Mouse (Mus musculus) liver, embryonic 11.5 days (tissue): ENCODE data around the gene Hmcn2. TPM values are rescaled to one million over a fixed set of nuclear protein-coding genes. Genes with fewer than 3 reads are reported as not detected.

Experiments used
- ATAC-seq: fragments of 200-750 bp; cut with Nextera tagmentation; replicated peaks from 2 replicates; pipeline ENCODE4 v1.8.0; 2017; ENCODE audit warnings: moderate number of reproducible peaks, mild to moderate bottlenecking, moderate TSS enrichment, moderate library complexity; ENCODE audit not compliant: low FRiP score
- DNase-seq: peaks from one replicate; pipeline ENCODE4 v3.0.0-alpha.2; 2017; ENCODE audit warnings: low spot score
- H3K27ac ChIP-seq: fragments of 300-500 bp; sonication (generic); 2 replicates; pipeline ENCODE4 v1.5.1; 2014; ENCODE audit warnings: mild to moderate bottlenecking, low read depth, low read length, control low read depth
- H3K27me3 ChIP-seq: fragments of 300-500 bp; sonication (generic); replicated peaks from 2 replicates; pipeline ENCODE4 v1.6.1; 2014; ENCODE audit warnings: low read length, mixed read lengths; ENCODE audit not compliant: control insufficient read depth, insufficient read depth
- H3K36me3 ChIP-seq: fragments of 300-500 bp; sonication (generic); 2 replicates; pipeline ENCODE4 v1.6.1; 2014; ENCODE audit warnings: mild to moderate bottlenecking, low read length, moderate library complexity, mixed read lengths; ENCODE audit not compliant: control insufficient read depth, insufficient read depth
- H3K4me1 ChIP-seq: fragments of 300-500 bp; sonication (generic); replicated peaks from 2 replicates; pipeline ENCODE4 v1.6.1; 2014; ENCODE audit warnings: low read length, mixed read lengths; ENCODE audit not compliant: control insufficient read depth, insufficient read depth
- H3K4me2 ChIP-seq: fragments of 300-500 bp; sonication (generic); 2 replicates; pipeline ENCODE4 v1.6.1; 2014; ENCODE audit warnings: mild to moderate bottlenecking, control low read depth, moderate library complexity
- H3K4me3 ChIP-seq: fragments of 300-500 bp; sonication (generic); 2 replicates; pipeline ENCODE4 v1.5.1; 2014; ENCODE audit warnings: low read depth, low read length, control low read depth
- H3K9ac ChIP-seq: fragments of 300-500 bp; sonication (generic); 2 replicates; pipeline ENCODE4 v1.6.1; 2014; ENCODE audit warnings: low read depth, low read length, control low read depth
- H3K9me3 ChIP-seq: fragments of 300-500 bp; sonication (generic); 2 replicates; pipeline ENCODE4 v1.6.1; 2016; ENCODE audit warnings: low read length, inconsistent platforms, mixed read lengths; ENCODE audit not compliant: control insufficient read depth
- WGBS: fragments of 180-500 bp; shearing (Covaris S2); extraction: QIAGEN DNeasy Blood & Tissue Kit; methylation state at CpG from one replicate; pipeline ENCODE4 v1.1.7; 2014; 5-methylcytosine and 5-hydroxymethylcytosine counted together
- polyA plus RNA-seq: library from polyadenylated mRNA; unstranded; fragments of >200 nt; fragmentation: Nextera tagmentation; extraction: Ambion mirVana; gene quantifications from 2 replicates; pipeline ENCODE4 v1.2.1, GENCODE M21; 2014

Hmcn2 gene
- 0.10 and 0.38 TPM in 2 replicates for polyA plus RNA-seq

DNA sequence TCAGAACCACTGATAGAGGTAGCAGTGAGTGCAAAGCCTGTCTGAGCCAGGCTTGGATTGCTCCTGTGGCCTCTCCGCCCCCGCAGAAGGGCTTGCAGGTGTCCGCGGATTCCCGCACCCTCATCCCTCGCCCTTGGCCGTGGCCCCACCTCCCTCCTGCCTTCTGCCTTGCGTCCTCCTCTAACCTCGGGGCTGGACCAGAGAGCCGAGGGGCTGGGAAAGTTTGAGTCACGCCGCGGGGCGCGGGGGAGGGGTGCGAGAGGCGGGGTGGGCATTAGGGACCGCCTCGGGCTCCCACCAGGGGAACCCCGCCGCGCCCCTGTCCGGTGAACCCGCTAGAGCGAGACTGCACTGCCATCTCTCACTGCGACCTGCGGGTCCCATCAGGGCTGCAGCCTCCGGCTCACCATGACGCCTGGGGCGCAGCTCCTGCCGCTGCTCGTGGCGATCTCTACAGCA is at the start of gene Hmcn2:
Gene Hmcn2 (plus strand): TSS at position 409 of the 459 bp plus-strand sequence.
- DNase-seq (no peak), ATAC-seq (no peak)
- no peak within 1 kb of the TSS for H3K9ac ChIP-seq
- H3K4me1 ChIP-seq = no peaks in the 10 kb centered on the region; the same call in 1 of the 2 replicates
- no peaks in the 10 kb centered on the region for H3K36me3 ChIP-seq
- no peak within 1 kb of the TSS for H3K27ac ChIP-seq
- H3K27me3 ChIP-seq = peaks cover 65% of the 10 kb centered on the region
- H3K4me3 ChIP-seq = no peak within 1 kb of the TSS
- 3% methylated on average over 33 of the region's 33 CpGs for WGBS
- H3K4me2 ChIP-seq = peak within 1 kb of the TSS; percentile 21; the same call in 1 of the 2 replicates
- H3K9me3 ChIP-seq = no peaks in the 10 kb centered on the region

DNA sequence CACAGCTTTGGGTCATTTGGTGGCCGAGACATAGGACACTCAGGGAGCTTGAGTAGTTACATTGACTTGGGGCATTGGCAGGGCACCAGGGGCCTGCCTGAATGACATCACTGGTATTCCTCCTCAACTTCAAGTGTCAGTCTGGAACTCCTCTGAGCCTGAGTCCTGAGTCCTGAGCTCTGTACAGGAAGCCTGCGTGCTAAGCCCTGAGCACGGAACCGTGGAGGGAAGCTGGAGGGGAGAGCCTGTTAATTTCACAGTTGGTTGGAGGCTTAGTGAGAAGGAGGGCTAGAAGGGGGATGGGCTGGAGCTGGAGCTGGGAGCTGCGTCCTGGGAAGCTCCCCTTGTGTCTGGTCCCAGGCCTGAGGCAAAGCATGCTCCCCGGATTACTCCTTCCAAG is 46.8 kb upstream of the Hmcn2 start:
- ATAC-seq (no peak), DNase-seq (no peak)
- Histone ChIP-seq H3K4me3 (no peak overlapping the region), H3K4me1 (peaks cover 5% of the 10 kb centered on the region; the same call in 1 of the 2 replicates), H3K9ac (no peak overlapping the region), H3K4me2 (no peak overlapping the region), H3K27ac (no peak overlapping the region), H3K27me3 (no peaks in the 10 kb centered on the region), H3K36me3 (no peaks in the 10 kb centered on the region), H3K9me3 (no peaks in the 10 kb centered on the region)
- WGBS = 53% methylated on average over 6 of the region's 6 CpGs

DNA sequence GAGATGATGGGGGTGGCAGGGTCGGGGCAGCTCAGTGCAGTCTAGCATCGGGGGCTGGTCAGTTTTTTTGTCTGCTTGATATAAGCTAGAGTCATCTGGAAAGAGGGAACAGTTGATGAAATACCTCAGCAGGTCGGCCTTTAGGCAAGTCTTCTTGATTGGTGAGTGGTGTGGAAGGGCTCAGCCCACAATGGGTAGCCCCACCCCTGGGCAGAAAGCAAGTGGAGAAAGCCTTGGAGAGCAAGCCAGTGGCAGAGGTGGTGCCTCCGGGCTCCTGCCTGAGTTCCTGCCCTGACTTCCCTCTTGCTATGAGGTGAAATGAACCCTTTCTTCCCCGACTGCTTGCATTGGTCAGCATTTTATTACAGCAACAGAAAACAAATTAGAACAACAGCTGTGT is 45.6 kb upstream of the Hmcn2 start:
- Histone ChIP-seq H3K4me2 (no peak overlapping the region), H3K9ac (no peak overlapping the region), H3K4me3 (no peak overlapping the region), H3K27me3 (no peaks in the 10 kb centered on the region), H3K9me3 (no peaks in the 10 kb centered on the region), H3K4me1 (peaks cover 5% of the 10 kb centered on the region; the same call in 1 of the 2 replicates), H3K27ac (no peak overlapping the region), H3K36me3 (no peaks in the 10 kb centered on the region)
- 47% methylated on average over 5 of the region's 5 CpGs for WGBS
- ATAC-seq (no peak), DNase-seq (no peak)

DNA sequence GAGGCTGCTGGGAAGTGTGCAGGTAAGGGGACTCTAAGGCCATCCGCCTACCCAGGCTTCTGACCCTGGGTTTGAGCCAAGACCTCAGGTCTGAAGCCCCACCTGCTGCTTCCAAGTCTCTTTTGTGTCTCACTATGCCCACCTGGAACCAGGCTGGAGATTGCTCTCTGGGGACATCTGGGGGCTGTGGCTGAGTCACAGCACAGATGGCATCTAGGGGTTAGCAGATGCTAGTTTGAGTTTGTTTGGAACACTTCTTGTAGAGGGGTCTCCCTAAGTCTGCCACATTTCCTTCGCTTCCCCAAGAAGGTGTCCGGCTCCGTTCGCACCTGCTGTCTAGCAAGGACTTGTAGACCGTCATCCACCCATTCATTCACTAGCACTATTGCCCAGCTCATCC is 45.0 kb upstream of the Hmcn2 start:
- no peak overlapping the region for H3K4me3 ChIP-seq
- H3K9me3 ChIP-seq = no peaks in the 10 kb centered on the region
- H3K9ac ChIP-seq = no peak overlapping the region
- no peak overlapping the region for H3K27ac ChIP-seq
- DNase-seq (no peak), ATAC-seq (no peak)
- H3K27me3 ChIP-seq = no peaks in the 10 kb centered on the region
- H3K36me3 ChIP-seq = no peaks in the 10 kb centered on the region
- no peak overlapping the region for H3K4me2 ChIP-seq
- 87% methylated on average over 6 of the region's 6 CpGs for WGBS
- H3K4me1 ChIP-seq = 0 out of 2 replicates have a peak, but pooled peaks cover 3% of the 10 kb centered on the region

DNA sequence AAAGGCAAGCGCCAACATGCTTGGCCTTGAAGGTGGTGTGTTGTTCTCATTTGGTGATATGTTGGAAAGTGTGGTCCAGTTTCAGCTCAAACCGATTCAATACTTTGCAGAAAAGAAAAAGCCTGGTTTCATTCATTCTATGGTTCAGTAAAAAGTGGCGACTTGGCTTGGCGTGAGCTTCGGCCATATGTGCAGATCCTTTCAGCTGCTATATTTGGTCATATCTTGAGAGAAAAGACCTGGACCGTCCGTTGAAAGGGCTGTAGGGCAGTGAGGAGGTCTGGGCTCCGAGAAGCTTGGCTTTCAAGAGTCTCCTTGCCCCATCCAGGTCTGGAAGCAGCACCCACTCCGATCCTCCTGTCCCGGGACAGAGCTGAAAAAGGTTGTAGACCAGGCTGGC is 44.4 kb upstream of the Hmcn2 start:
- Histone ChIP-seq H3K27me3 (no peaks in the 10 kb centered on the region), H3K27ac (no peak overlapping the region), H3K4me2 (no peak overlapping the region), H3K9me3 (no peaks in the 10 kb centered on the region), H3K36me3 (no peaks in the 10 kb centered on the region), H3K4me3 (no peak overlapping the region), H3K9ac (no peak overlapping the region), H3K4me1 (no peaks in the 10 kb centered on the region)
- WGBS = 84% methylated on average over 10 of the region's 10 CpGs
- ATAC-seq = no peak
- no peak for DNase-seq

DNA sequence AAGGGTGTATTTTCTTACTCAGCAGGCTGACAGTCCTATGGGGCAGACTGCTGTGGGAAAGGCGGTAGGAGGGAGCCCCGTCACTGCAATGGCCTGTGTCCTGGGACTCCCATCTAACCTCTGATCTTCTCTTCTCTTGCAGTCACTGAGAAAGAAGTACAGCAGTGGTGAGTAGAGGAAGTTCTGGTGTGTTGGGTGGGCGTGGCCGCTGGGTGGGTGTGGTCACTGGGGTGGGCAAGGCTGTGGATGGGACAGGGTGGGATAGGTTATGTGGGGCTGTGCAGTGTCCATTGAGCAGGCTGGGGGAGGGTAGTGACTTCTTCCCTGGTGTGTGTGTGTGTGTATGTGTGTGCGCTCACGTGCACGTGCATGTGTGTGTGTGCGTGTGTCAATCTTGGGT is 43.7 kb upstream of the Hmcn2 start:
- ATAC-seq (no peak), DNase-seq (no peak)
- no peak overlapping the region for H3K9ac ChIP-seq
- no peak overlapping the region for H3K4me3 ChIP-seq
- H3K36me3 ChIP-seq = no peaks in the 10 kb centered on the region
- 81% methylated on average over 8 of the region's 8 CpGs for WGBS
- no peaks in the 10 kb centered on the region for H3K4me1 ChIP-seq
- H3K9me3 ChIP-seq = no peaks in the 10 kb centered on the region
- H3K27me3 ChIP-seq = no peaks in the 10 kb centered on the region
- H3K27ac ChIP-seq = no peak overlapping the region
- H3K4me2 ChIP-seq = no peak overlapping the region

DNA sequence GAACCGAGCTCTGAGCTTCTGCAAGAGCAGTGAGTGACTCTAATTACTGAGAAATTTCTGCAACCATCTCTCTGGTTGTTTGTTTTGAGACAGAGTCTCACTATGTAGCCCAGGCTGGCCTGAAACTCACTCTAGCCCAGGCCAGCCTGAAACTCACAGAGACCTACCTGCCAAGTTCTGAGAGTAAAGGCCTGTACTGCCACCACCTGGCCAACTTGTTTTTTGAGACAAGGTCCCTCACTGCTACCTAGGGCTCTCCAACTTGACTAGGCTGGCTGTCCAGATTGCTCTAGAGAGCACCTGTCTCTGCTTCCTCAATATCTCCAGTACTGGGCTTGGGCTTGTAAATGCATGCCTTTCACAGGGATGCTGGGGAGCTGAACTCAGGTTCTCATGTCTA is 43.1 kb upstream of the Hmcn2 start:
- no peaks in the 10 kb centered on the region for H3K4me1 ChIP-seq
- H3K27ac ChIP-seq = no peak overlapping the region
- H3K27me3 ChIP-seq = no peaks in the 10 kb centered on the region
- no peak overlapping the region for H3K4me3 ChIP-seq
- no peak overlapping the region for H3K9ac ChIP-seq
- no peaks in the 10 kb centered on the region; the same call in 1 of the 2 replicates for H3K36me3 ChIP-seq
- ATAC-seq (no peak), DNase-seq (no peak)
- H3K4me2 ChIP-seq = no peak overlapping the region
- 67% methylated on average over 1 of the region's 1 CpGs for WGBS
- no peaks in the 10 kb centered on the region for H3K9me3 ChIP-seq

DNA sequence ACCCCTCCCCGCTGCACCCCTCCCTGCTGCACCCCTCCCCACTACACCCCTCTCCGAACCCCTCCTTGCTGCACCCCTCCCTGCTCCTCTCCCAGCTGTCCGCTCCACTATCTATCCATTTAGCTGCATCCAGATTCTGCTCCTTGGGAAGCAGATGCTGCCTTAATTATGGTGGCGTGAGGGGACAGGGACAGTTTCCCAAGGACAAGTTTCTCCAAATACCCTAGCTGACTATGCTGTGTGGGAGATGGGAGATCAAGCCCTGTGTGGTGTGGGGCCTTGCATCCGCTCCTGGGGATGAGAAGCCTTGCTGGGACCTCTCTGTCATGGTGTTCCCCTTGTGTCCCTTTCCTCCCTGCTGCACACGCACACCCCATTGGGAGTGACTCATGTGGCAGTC is 39.2 kb upstream of the Hmcn2 start:
- no peaks in the 10 kb centered on the region; the same call in 1 of the 2 replicates for H3K36me3 ChIP-seq
- no peaks in the 10 kb centered on the region for H3K4me1 ChIP-seq
- WGBS = 82% methylated on average over 6 of the region's 6 CpGs
- no peak overlapping the region for H3K4me2 ChIP-seq
- no peak overlapping the region for H3K9ac ChIP-seq
- DNase-seq (no peak), ATAC-seq (no peak)
- H3K27me3 ChIP-seq = no peaks in the 10 kb centered on the region
- H3K9me3 ChIP-seq = no peaks in the 10 kb centered on the region
- H3K27ac ChIP-seq = no peak overlapping the region
- H3K4me3 ChIP-seq = no peak overlapping the region

DNA sequence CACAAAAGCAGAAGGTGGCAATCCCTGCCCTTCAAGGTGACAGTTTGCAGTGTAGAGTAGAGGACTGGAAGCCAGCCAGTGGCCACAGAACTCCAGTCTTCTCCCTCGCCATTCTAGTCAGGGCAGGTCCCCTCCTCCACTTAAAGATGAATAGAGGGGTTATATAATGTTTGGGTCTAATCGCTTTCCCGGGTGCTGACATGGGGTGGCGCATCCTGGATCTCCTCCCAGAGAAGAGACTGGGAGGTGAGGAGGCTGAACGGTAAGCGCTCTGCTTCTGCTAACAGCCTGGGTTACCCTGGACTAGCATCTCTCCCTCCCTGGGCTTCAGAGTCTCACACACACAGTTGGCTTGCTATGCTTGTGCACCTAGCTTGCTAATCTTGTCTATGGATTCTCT is 36.4 kb upstream of the Hmcn2 start:
- Histone ChIP-seq H3K9me3 (no peaks in the 10 kb centered on the region), H3K27me3 (no peaks in the 10 kb centered on the region), H3K4me3 (no peak overlapping the region), H3K27ac (no peak overlapping the region), H3K36me3 (no peaks in the 10 kb centered on the region; the same call in 1 of the 2 replicates), H3K4me2 (no peak overlapping the region), H3K4me1 (no peaks in the 10 kb centered on the region), H3K9ac (no peak overlapping the region)
- DNase-seq (no peak), ATAC-seq (no peak)
- 72% methylated on average over 6 of the region's 6 CpGs for WGBS
